Mouse (Mus musculus): Measurements from ENCODE around the gene Cox6a1. TPM values are rescaled to one million over a fixed set of nuclear protein-coding genes. Genes with fewer than 3 reads are reported as not detected.
"Not testable (repeated sequence)": the region's sequence is repeated elsewhere in the genome, so short reads cannot be mapped to it uniquely, and the experiment has no call there.

Cox6a1 gene
- 100 to 1,000 TPM; 793 to 810 TPM for total RNA-seq (2021)

DNA sequence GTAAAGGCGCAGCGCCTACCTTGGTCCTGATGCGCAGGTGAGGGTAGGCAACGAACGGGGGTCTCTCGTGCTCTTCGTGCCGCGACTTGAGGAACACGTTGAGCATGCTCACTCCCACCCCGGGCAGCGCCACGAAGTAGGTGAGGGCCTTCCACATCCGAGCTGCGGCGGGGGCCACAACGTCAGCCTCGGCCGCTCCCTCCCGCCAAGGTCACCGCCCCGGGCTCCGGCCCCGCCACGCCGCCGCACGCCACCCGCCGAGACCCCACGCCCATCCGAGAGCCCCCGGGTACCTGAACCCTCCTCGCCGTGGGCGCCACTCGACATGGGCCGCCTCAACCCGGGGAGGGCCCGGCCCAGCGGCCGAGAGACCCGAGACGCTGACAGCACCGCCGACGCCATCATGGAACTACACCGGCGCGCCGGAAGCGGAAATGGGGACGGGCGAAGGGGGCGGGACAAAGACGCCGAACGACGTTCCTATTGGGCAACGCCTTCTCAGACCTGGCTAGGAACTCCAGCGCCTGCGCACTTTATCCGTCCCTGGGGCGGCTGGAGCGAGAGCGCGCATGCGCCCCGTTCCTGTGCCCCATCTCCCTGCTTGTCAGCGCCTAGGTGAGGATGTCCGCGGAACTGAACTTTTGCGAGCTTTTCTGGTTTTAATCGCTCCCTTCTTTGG lies at the start of gene Cox6a1:
Gene Cox6a1 (minus strand): TSS at position 436 of the 679 bp plus-strand sequence.
- peak; percentile 98 to 99 for DNase-seq (ENCODE audit: low spot score in 2 of 2)
- intact Hi-C loops (cut with DNase I), result no loop called here

- intact Hi-C loops (cut with DNase I), result no loop called here
- DNase-seq (ENCODE audit: low spot score in 2 of 2), result peak; percentile 39 to 43
These were observed 49.3 kb upstream of the Cox6a1 start for GRCm38 (mm10) chr5:115397839-115398780.

- DNase-seq (ENCODE audit: low spot score in 2 of 2), result no peak
- intact Hi-C loops (cut with DNase I), result no loop called here
These were observed 47.9 kb upstream of the Cox6a1 start for GRCm38 (mm10) chr5:115396654-115397053.

DNA sequence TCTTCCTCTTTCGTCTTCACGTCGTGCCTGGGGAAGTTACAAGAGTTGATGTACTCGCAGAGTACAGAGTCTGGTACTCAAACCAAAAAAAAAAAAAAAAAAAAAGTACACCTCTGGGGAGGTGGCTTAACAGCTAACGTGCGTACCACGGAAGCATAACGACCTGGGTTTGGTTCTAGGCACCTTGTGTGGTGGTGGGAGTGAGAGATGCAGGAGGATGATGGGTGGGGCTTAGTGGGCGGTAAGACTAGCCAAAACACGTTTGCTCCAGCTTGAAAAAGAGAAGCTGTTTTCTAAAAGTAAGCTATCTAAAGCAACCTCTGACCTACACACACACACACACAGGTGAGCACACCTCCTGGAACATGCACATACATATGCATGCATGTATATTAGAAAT lies 46.1 kb upstream of the Cox6a1 start:
- intact Hi-C loops (cut with DNase I), result no loop called here
- DNase-seq (ENCODE audit: low spot score in 2 of 2), result no peak

DNA sequence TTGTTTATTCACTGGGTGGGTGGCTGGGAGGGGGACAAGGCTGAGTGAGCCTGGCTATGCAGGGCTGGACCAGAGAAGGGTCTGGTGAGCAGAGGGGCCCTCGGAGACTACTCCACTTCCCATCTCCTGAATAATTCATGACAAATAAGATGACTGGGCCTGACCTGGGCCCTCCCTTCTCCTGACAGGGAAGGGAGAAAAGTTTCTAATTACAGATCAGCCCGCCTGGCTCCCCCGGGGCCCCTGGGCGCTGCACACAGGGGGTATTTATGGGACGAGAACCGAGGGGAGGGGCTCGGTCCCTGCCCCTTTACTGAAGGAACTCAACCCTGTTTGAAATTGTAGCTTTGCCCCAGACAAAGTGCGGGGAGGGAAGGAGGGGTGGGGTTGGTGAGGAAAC lies 45.4 kb upstream of the Cox6a1 start:
- intact Hi-C loops (cut with DNase I), result no loop called here
- DNase-seq (ENCODE audit: low spot score in 2 of 2), result no peak

GRCm38 (mm10) chr5:115392969-115393368 lies 44.2 kb upstream of the Cox6a1 start:
- intact Hi-C loops (cut with DNase I), result no loop called here
- no peak for DNase-seq (ENCODE audit: low spot score in 2 of 2)

GRCm38 (mm10) chr5:115391935-115392334 lies 43.2 kb upstream of the Cox6a1 start:
- peak in 1 of 2 experiments; percentile 5 for DNase-seq (ENCODE audit: low spot score in 2 of 2)
- intact Hi-C loops (cut with DNase I), result no loop called here

GRCm38 (mm10) chr5:115378882-115379281 lies 30.1 kb upstream of the Cox6a1 start:
- not testable (repeated sequence) for DNase-seq (ENCODE audit: low spot score in 2 of 2)

DNA sequence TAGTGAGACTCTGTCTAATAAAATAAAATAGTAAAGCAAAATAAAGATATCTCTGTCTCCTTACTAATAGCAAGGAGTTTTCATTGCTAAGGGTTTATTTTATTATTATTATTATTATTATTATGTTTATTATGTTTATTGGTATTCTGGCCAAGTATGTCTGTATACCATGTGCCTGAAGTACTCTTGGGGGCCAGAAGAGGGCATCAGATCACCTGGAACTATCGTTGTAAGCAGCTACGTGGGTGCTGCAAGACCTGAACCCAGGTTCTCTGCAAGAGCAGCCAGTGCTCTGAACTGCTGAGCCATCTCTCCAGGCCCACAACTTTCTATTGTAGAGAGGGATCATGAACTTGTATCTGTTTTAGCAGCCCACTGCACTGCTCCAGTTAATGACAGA lies 26.7 kb upstream of the Cox6a1 start:
- intact Hi-C loops (cut with DNase I), result no loop called here
- no peak for DNase-seq (ENCODE audit: low spot score in 2 of 2)

More at GRCm38 (mm10) chr5:115378882-115379281, 30.1 kb upstream of the Cox6a1 start:
- intact Hi-C loops (cut with DNase I), result not testable (repeated sequence)

GRCm38 (mm10) chr5:115374204-115374820 lies 25.5 kb upstream of the Cox6a1 start:
- intact Hi-C loops (cut with DNase I), result no loop called here
- no peak for DNase-seq (ENCODE audit: low spot score in 2 of 2)

GRCm38 (mm10) chr5:115373441-115374203 lies 24.8 kb upstream of the Cox6a1 start:
- DNase-seq (ENCODE audit: low spot score in 2 of 2), result peak in 1 of 2 experiments; percentile 18
- intact Hi-C loops (cut with DNase I), result no loop called here

GRCm38 (mm10) chr5:115371736-115372135 lies 23.0 kb upstream of the Cox6a1 start:
- intact Hi-C loops (cut with DNase I), result no loop called here
- DNase-seq (ENCODE audit: low spot score in 2 of 2), result no peak

- no peak for DNase-seq (ENCODE audit: low spot score in 2 of 2)
- intact Hi-C loops (cut with DNase I), result no loop called here
These were observed 16.0 kb upstream of the Cox6a1 start for GRCm38 (mm10) chr5:115364782-115365181.

GRCm38 (mm10) chr5:115362819-115363714 lies 14.3 kb upstream of the Cox6a1 start:
- intact Hi-C loops (cut with DNase I), result no loop called here
- DNase-seq (ENCODE audit: low spot score in 2 of 2), result peak; percentile 59 to 94

GRCm38 (mm10) chr5:115362216-115362615 lies 13.4 kb upstream of the Cox6a1 start:
- intact Hi-C loops (cut with DNase I), result no loop called here
- peak in 1 of 2 experiments; percentile 24 for DNase-seq (ENCODE audit: low spot score in 2 of 2)

DNA sequence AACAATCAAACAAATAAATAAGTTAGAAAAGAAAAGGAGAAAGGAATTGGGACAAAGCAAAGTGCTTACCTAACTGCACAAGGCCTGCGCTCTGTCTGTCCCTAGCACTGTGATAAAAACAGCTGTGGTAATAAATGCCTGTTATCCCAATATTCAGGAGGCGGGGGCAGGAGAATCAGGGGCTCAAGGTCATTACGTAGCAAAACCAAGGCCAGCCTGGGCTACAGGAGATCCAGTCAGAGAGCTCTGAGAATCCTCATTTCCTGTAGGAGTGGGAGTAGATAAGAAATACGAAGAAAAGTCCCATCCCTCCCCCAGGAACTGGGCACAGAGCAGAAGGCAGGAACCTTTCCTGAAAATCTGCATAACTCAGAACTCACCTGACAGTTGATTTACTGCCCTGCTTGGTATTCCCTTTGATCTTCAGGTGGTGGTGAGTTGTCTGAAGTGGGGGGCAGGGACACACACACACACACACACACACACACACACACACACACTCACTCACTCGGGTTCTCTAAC lies 11.1 kb upstream of the Cox6a1 start:
- intact Hi-C loops (cut with DNase I), result loop anchor here (1.0 kb wide), 1 partner anchor 81 kb away; no protein-coding TSS in a partner anchor
- DNase-seq (ENCODE audit: low spot score in 2 of 2), result no peak

- DNase-seq (ENCODE audit: low spot score in 2 of 2), result no peak
- intact Hi-C loops (cut with DNase I), result loop anchor here (1.0 kb wide), 1 partner anchor 82 kb away; no protein-coding TSS in a partner anchor
These were observed 10.7 kb upstream of the Cox6a1 start for GRCm38 (mm10) chr5:115359438-115359837.

DNA sequence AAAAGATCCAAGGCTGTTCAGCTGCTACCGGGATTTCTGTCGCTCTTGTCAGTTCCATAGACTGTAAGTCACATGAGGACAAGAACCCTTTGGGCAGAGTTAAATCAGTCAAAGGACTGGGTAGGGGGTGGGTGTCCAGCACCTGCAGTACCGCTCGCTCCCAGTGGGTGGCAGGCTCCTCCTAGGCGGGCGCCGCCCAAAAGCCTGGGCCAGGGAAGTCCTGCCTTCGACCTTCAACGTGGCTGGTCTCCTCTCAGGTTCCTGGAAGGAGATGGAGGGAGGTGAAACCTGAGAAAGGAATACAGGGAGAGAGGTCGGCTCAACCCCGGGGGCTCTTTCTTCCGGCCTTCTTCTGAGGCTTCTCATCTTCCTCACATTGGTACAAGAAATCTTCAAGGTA lies 10.1 kb upstream of the Cox6a1 start:
- peak; percentile 73 to 74 for DNase-seq (ENCODE audit: low spot score in 2 of 2)
- intact Hi-C loops (cut with DNase I), result loop anchor here (1.0 kb wide), 1 partner anchor 82 kb away; no protein-coding TSS in a partner anchor

Data from left cerebral cortex, postnatal 25 days (tissue).